Mouse (Mus musculus): Measurements from ENCODE around the gene Neurl3. TPM values are rescaled to one million over a fixed set of nuclear protein-coding genes. Genes with fewer than 3 reads are reported as not detected.

Neurl3 gene
- polyA plus RNA-seq, 1 experiment from 2014 or later, result 0.45 TPM

DNA sequence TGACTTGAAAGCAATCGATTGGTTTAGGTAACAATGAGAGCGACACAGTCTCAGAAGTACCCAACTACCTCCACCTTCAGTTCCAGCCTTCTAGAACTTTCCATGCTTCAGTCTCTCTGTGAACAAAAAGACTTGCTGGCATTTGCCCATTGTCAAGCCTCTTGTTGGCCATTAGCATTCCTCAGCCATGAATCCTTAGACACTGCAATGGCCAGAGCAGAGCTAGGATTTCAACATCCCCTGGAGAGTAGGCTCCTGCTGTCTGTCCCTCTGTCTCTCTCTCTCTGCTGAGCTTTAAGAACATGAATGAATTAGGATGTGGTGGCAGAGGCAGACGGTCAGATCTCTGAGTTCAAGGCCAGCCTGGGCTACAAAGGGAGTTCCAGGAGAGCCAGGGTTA is 6.5 kb upstream of the Neurl3 start:
- DNase-seq (ENCODE audit: low spot score), result no peak
- no peaks in the 10 kb centered on the region for H3K4me1 ChIP-seq
- H3K27me3 ChIP-seq (ENCODE audit: low read depth, poor library complexity, severe bottlenecking), result no peaks in the 10 kb centered on the region
- no peaks in the 10 kb centered on the region for H3K9me3 ChIP-seq (replicated peaks)
- H3K27ac ChIP-seq, result no peak overlapping the region
- H3K4me3 ChIP-seq, result no peak overlapping the region
- H3K36me3 ChIP-seq, result no peaks in the 10 kb centered on the region
- WGBS, result 89% methylated on average over 3 of the region's 3 CpGs

- Histone ChIP-seq H3K4me3 (no peak overlapping the region), H3K27ac (no peak overlapping the region), H3K9me3 (replicated peaks) (no peaks in the 10 kb centered on the region), H3K36me3 (no peaks in the 10 kb centered on the region), H3K4me1 (no peaks in the 10 kb centered on the region), H3K27me3 (ENCODE audit: low read depth, poor library complexity, severe bottlenecking) (no peaks in the 10 kb centered on the region)
- peak; percentile 88 for DNase-seq (ENCODE audit: low spot score)
- WGBS, result 22% methylated on average over 3 of the region's 3 CpGs
Measured at GRCm38 (mm10) chr1:36279202-36279601, 4.7 kb upstream of the Neurl3 start.

GRCm38 (mm10) chr1:36277267-36278060 is 3.0 kb upstream of the Neurl3 start:
- WGBS, result 19% methylated on average over 7 of the region's 7 CpGs
- H3K27ac ChIP-seq, result no peak overlapping the region
- H3K4me3 ChIP-seq, result no peak overlapping the region
- no peaks in the 10 kb centered on the region for H3K36me3 ChIP-seq
- peaks cover 12% of the 10 kb centered on the region for H3K4me1 ChIP-seq
- peak; percentile 88 for DNase-seq (ENCODE audit: low spot score)
- no peaks in the 10 kb centered on the region for H3K9me3 ChIP-seq (replicated peaks)
- no peaks in the 10 kb centered on the region for H3K27me3 ChIP-seq (ENCODE audit: low read depth, poor library complexity, severe bottlenecking)

DNA sequence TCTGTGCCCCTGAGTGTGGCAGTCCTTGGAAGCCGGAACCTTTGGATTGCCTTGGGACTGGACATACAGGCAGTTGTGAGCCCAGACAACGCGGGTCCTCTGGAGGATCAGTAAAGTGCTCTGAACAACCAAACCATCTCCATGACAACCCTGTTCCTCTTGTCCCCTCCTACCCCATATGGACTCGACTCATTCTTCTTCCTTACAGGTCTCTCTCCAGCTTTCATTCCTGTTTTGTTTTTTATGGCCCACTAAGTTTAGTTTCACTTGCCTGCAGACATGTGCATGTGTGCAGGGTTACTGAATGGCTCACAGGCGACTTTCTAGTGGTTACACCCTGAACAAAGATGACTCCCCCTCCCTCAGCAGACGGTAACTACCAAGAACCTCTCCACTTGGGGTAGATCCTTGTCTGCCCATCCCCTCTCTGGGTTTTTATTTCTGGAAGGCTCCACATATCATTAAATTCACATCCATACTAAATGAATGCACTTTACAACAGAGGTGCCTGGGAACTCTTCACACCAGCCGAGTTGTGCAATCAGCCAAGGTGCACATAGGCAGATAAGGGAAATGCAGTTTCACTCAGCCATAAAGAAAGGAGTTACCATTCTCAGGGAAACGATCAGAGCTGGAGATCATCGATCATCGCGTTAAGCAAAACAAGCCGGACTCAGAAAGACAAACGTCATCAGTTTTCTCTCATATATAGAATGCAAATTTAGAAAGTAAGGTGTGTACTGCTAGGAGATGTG is 1.3 kb upstream of the Neurl3 start:
- H3K27ac ChIP-seq, result no peak overlapping the region
- no peak overlapping the region for H3K4me3 ChIP-seq
- H3K4me1 ChIP-seq, result peaks cover 25% of the 10 kb centered on the region
- peaks cover 7% of the 10 kb centered on the region for H3K27me3 ChIP-seq (ENCODE audit: low read depth, poor library complexity, severe bottlenecking)
- WGBS, result 82% methylated on average over 13 of the region's 13 CpGs
- DNase-seq (ENCODE audit: low spot score), result no peak
- H3K9me3 ChIP-seq (replicated peaks), result no peaks in the 10 kb centered on the region
- no peaks in the 10 kb centered on the region for H3K36me3 ChIP-seq

- WGBS, result 18% methylated on average over 9 of the region's 9 CpGs
- no peak for DNase-seq (ENCODE audit: low spot score)
- Histone ChIP-seq H3K4me3 (0 out of 2 replicates have a peak overlapping the region, but pooled peaks have one; percentile 6), H3K27ac (peak overlapping the region; percentile 42), H3K4me1 (peaks cover 41% of the 10 kb centered on the region), H3K27me3 (ENCODE audit: low read depth, poor library complexity, severe bottlenecking) (peaks cover 33% of the 10 kb centered on the region), H3K9me3 (replicated peaks) (no peaks in the 10 kb centered on the region), H3K36me3 (no peaks in the 10 kb centered on the region)
Measured at GRCm38 (mm10) chr1:36273288-36273687, 1.2 kb downstream of the Neurl3 start.

DNA sequence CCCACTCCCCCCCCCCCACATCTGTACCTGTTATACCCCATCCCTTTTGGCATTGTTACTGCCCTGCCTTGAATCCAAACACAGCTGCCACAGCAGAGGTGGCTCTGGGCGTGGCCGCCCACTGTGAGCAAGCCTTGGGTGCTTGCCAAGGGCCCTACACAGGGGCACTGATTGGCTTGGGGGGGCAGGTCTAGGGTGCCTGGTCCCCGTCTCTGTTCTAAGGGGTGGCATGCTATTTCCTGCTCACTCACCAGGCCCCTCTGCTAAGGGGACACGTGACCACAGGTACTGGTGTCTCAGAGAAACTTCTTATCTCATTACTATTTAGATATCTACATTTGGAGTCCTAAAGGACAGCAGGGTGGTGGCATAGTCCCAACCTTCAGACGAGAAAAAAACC is 1.9 kb downstream of the Neurl3 start:
- Histone ChIP-seq H3K27ac (peak overlapping the region; percentile 28; the same call in 1 of the 2 replicates), H3K36me3 (no peaks in the 10 kb centered on the region), H3K4me1 (peaks cover 41% of the 10 kb centered on the region), H3K4me3 (no peak overlapping the region), H3K9me3 (replicated peaks) (no peaks in the 10 kb centered on the region), H3K27me3 (ENCODE audit: low read depth, poor library complexity, severe bottlenecking) (peaks cover 38% of the 10 kb centered on the region)
- DNase-seq (ENCODE audit: low spot score), result no peak
- WGBS, result 84% methylated on average over 5 of the region's 5 CpGs

GRCm38 (mm10) chr1:36271516-36272230 is 2.8 kb downstream of the Neurl3 start:
- Histone ChIP-seq H3K36me3 (no peaks in the 10 kb centered on the region), H3K4me1 (peaks cover 41% of the 10 kb centered on the region), H3K27me3 (ENCODE audit: low read depth, poor library complexity, severe bottlenecking) (peaks cover 38% of the 10 kb centered on the region), H3K9me3 (replicated peaks) (no peaks in the 10 kb centered on the region), H3K4me3 (no peak overlapping the region), H3K27ac (peak overlapping the region; percentile 28)
- DNase-seq (ENCODE audit: low spot score), result no peak
- WGBS, result 83% methylated on average over 8 of the region's 8 CpGs

- peak overlapping the region; percentile 10; the same call in 1 of the 2 replicates for H3K27ac ChIP-seq
Measured at GRCm38 (mm10) chr1:36270666-36271065, 3.8 kb downstream of the Neurl3 start.

DNA sequence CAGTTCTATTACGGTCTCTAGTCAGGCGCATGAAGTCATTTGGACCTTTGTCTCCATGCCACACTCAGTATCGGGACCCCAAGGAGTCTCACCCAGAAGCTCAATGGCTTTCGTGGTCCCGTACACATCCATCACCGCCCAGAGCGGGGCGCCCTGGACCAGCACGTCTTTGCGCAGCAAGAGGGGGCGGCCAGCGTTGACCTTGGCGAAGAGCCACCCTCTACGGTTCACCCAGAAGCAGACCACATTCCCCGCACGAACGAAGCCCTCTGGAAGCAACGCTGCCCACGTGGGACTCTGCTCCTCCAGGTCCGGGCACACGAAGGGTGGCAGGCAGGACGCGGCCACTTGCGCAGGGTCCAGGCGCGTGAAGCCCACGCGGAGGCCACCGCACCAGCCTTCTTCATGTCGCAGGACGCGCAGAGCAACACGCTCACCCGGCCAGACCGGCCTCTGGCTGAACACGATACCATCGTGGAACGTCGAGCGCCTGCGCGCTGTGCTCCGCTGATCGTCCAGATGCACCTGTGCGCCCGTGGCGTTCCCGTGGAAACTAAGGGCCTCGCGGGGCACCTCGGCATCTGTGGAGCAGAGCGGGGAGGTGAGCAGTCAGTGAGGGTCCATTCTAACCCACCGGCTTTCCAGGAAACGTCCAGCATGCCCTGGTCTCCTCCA is 5.2 kb downstream of the Neurl3 start:
- H3K27me3 ChIP-seq (ENCODE audit: low read depth, poor library complexity, severe bottlenecking), result peaks cover 38% of the 10 kb centered on the region
- H3K27ac ChIP-seq, result no peak overlapping the region
- 33% methylated on average over 54 of the region's 54 CpGs for WGBS
- peaks cover 41% of the 10 kb centered on the region for H3K4me1 ChIP-seq
- no peak for DNase-seq (ENCODE audit: low spot score)
- peak overlapping the region; percentile 27 for H3K4me3 ChIP-seq
- no peaks in the 10 kb centered on the region for H3K36me3 ChIP-seq
- no peaks in the 10 kb centered on the region for H3K9me3 ChIP-seq (replicated peaks)

More at GRCm38 (mm10) chr1:36270666-36271065, 3.8 kb downstream of the Neurl3 start:
- H3K4me1 ChIP-seq, result peaks cover 41% of the 10 kb centered on the region
- peaks cover 38% of the 10 kb centered on the region for H3K27me3 ChIP-seq (ENCODE audit: low read depth, poor library complexity, severe bottlenecking)
- H3K4me3 ChIP-seq, result no peak overlapping the region
- no peaks in the 10 kb centered on the region for H3K9me3 ChIP-seq (replicated peaks)
- no peak for DNase-seq (ENCODE audit: low spot score)
- H3K36me3 ChIP-seq, result no peaks in the 10 kb centered on the region
- WGBS, result 57% methylated on average over 3 of the region's 3 CpGs

DNA sequence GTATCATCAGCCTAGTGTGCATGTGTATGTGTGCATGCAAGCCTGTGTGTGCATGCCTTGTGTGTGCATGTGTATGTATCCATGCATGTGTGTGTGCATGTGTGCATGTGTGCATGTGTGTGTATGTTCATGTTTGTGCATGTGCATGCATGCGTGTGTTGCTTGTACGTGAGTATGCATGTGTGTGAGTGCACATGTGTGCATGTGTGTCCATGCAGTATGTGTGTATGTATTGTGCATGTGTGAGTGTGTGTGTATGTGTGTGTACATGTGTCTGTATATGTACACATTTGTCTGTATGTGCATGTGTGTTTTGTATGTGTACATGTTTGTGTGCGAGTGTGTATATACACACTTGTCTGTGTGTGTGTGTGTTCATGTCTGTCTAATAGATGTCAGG is 6.9 kb downstream of the Neurl3 start:
- H3K4me3 ChIP-seq, result no peak overlapping the region
- peaks cover 38% of the 10 kb centered on the region for H3K27me3 ChIP-seq (ENCODE audit: low read depth, poor library complexity, severe bottlenecking)
- DNase-seq (ENCODE audit: low spot score), result no peak
- no peaks in the 10 kb centered on the region for H3K9me3 ChIP-seq (replicated peaks)
- 98% methylated on average over 3 of the region's 3 CpGs for WGBS
- no peaks in the 10 kb centered on the region for H3K36me3 ChIP-seq
- H3K4me1 ChIP-seq, result peaks cover 30% of the 10 kb centered on the region
- H3K27ac ChIP-seq, result no peak overlapping the region

GRCm38 (mm10) chr1:36266293-36266692 is 8.2 kb downstream of the Neurl3 start:
- Histone ChIP-seq H3K27ac (no peak overlapping the region), H3K27me3 (ENCODE audit: low read depth, poor library complexity, severe bottlenecking) (peaks cover 36% of the 10 kb centered on the region), H3K4me1 (peaks cover 21% of the 10 kb centered on the region), H3K4me3 (no peak overlapping the region), H3K9me3 (replicated peaks) (no peaks in the 10 kb centered on the region), H3K36me3 (no peaks in the 10 kb centered on the region)
- no peak for DNase-seq (ENCODE audit: low spot score)
- WGBS, result 86% methylated on average over 6 of the region's 6 CpGs

DNA sequence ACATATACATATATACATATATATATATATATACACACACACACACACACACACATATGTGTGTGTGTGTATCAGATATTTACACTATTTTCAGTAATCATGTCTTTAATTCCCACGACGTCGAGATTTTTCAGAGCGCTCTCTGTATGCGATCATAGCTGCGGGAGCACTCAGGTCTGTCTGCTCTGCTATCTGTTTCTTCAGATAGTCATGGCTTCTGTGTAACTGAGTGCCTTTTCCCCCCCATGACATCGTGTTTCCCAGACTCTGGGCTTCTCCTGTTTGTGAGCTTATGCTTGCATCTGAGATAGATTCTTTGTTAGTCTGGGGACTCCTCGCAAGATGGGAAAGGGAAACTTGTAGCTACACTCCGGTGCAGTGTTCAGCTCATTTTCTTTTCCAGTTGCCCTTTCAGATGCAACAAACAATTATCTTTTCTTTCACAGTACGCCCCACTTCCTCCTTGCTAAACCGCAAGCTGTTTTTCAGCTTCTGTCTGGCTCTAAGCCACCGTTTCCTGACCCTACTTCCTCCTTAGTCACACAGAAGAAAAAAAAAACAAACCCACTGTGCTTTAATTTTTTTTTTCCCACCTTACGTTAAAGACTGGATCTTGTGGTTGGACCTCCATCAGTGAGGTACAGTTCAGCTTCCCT is 10.5 kb downstream of the Neurl3 start:
- no peaks in the 10 kb centered on the region for H3K36me3 ChIP-seq
- DNase-seq (ENCODE audit: low spot score), result no peak
- no peak overlapping the region for H3K27ac ChIP-seq
- H3K9me3 ChIP-seq (replicated peaks), result no peaks in the 10 kb centered on the region
- H3K27me3 ChIP-seq (ENCODE audit: low read depth, poor library complexity, severe bottlenecking), result peaks cover 12% of the 10 kb centered on the region
- peaks cover under 1% of the 10 kb centered on the region; the same call in 1 of the 2 replicates for H3K4me1 ChIP-seq
- WGBS, result 80% methylated on average over 13 of the region's 13 CpGs
- H3K4me3 ChIP-seq, result no peak overlapping the region

Measured in limb, embryonic 10.5 days (tissue).